Mouse (Mus musculus) forebrain, embryonic 11.5 days (tissue): ENCODE results near the gene Gfra1. TPM values are rescaled to one million over a fixed set of nuclear protein-coding genes. Genes with fewer than 3 reads are reported as not detected.

ENCODE experiments used
- ATAC-seq: fragments of 200-750 bp; cut with Nextera tagmentation; replicated peaks from 2 replicates; pipeline ENCODE4 v1.8.0; 2017; ENCODE audit warnings: moderate TSS enrichment; ENCODE audit not compliant: low FRiP score
- DNase-seq: peaks from one replicate; pipeline ENCODE4 v3.0.0-alpha.2; 2017; ENCODE audit warnings: low spot score
- H3K27ac ChIP-seq: fragments of 300-500 bp; sonication (generic); 2 replicates; pipeline ENCODE4 v1.5.1; 2014; ENCODE audit warnings: low read depth, low read length
- H3K27me3 ChIP-seq: fragments of 300-500 bp; sonication (generic); 2 replicates; pipeline ENCODE4 v1.6.1; 2014; ENCODE audit warnings: mild to moderate bottlenecking, low read length, mixed read lengths; ENCODE audit not compliant: control insufficient read depth, insufficient read depth
- H3K36me3 ChIP-seq: fragments of 300-500 bp; sonication (generic); 2 replicates; pipeline ENCODE4 v1.6.1; 2014; ENCODE audit warnings: mild to moderate bottlenecking, low read length, moderate library complexity, mixed read lengths; ENCODE audit not compliant: control insufficient read depth, insufficient read depth
- H3K4me1 ChIP-seq: fragments of 300-500 bp; sonication (generic); replicated peaks from 2 replicates; pipeline ENCODE4 v1.6.1; 2014; ENCODE audit warnings: low read length, mixed read lengths; ENCODE audit not compliant: control insufficient read depth, insufficient read depth
- H3K4me2 ChIP-seq: fragments of 300-500 bp; sonication (generic); 2 replicates; pipeline ENCODE4 v1.6.1; 2014; ENCODE audit warnings: low read depth, mild to moderate bottlenecking, low read length, moderate library complexity, mixed read lengths; ENCODE audit not compliant: severe bottlenecking
- H3K4me3 ChIP-seq: fragments of 300-500 bp; sonication (generic); 2 replicates; pipeline ENCODE4 v1.5.1; 2014; ENCODE audit warnings: low read depth, low read length
- H3K9ac ChIP-seq: fragments of 300-500 bp; sonication (generic); 2 replicates; pipeline ENCODE4 v1.6.1; 2014; ENCODE audit warnings: low read length
- H3K9me3 ChIP-seq: fragments of 300-500 bp; sonication (generic); 2 replicates; pipeline ENCODE4 v1.6.1; 2016; ENCODE audit warnings: low read length, mixed read lengths; ENCODE audit not compliant: control insufficient read depth
- WGBS: fragments of 180-500 bp; shearing (Covaris S2); extraction: QIAGEN DNeasy Blood & Tissue Kit; methylation state at CpG from one replicate; pipeline ENCODE4 v1.1.7; 2014; 5-methylcytosine and 5-hydroxymethylcytosine counted together
- polyA plus RNA-seq: library from polyadenylated mRNA; unstranded; fragments of >200 nt; fragmentation: Nextera tagmentation; extraction: Ambion mirVana; gene quantifications from 2 replicates; pipeline ENCODE4 v1.2.1, GENCODE M21; 2014

Gene Gfra1
- polyA plus RNA-seq, 1 experiment from 2014 or later = 9.6 TPM

GRCm38 (mm10) chr19:58452178-58452819 is 3.4 kb downstream of the Gfra1 start:
- H3K9ac ChIP-seq = no peak overlapping the region
- H3K4me3 ChIP-seq = no peak overlapping the region
- no peaks in the 10 kb centered on the region for H3K9me3 ChIP-seq
- ATAC-seq = no peak
- no peaks in the 10 kb centered on the region for H3K36me3 ChIP-seq
- H3K27me3 ChIP-seq = peaks cover 36% of the 10 kb centered on the region
- peaks cover 19% of the 10 kb centered on the region for H3K4me1 ChIP-seq
- 53% methylated on average over 8 of the region's 8 CpGs for WGBS
- no peak overlapping the region for H3K27ac ChIP-seq
- DNase-seq = no peak
- H3K4me2 ChIP-seq = no peak overlapping the region

- Histone ChIP-seq H3K27ac (no peak overlapping the region), H3K36me3 (no peaks in the 10 kb centered on the region), H3K9ac (no peak overlapping the region), H3K4me1 (peaks cover 14% of the 10 kb centered on the region), H3K4me3 (no peak overlapping the region), H3K9me3 (no peaks in the 10 kb centered on the region), H3K4me2 (no peak overlapping the region), H3K27me3 (peaks cover 29% of the 10 kb centered on the region)
- DNase-seq = no peak
- ATAC-seq = no peak
- WGBS = 61% methylated on average over 6 of the region's 6 CpGs
Observed at GRCm38 (mm10) chr19:58451323-58451722, 4.4 kb downstream of the Gfra1 start.

- WGBS = 62% methylated on average over 5 of the region's 5 CpGs
- DNase-seq (no peak), ATAC-seq (no peak)
Observed at GRCm38 (mm10) chr19:58450716-58451115, 5.0 kb downstream of the Gfra1 start.

GRCm38 (mm10) chr19:58442785-58443732 is 12.7 kb downstream of the Gfra1 start:
- Histone ChIP-seq H3K27me3 (no peaks in the 10 kb centered on the region), H3K9ac (no peak overlapping the region), H3K36me3 (no peaks in the 10 kb centered on the region), H3K4me3 (no peak overlapping the region), H3K9me3 (no peaks in the 10 kb centered on the region), H3K4me2 (no peak overlapping the region), H3K4me1 (peaks cover 4% of the 10 kb centered on the region; the same call in 1 of the 2 replicates), H3K27ac (peak overlapping the region; percentile 44; the same call in 1 of the 2 replicates)
- WGBS = 44% methylated on average over 10 of the region's 10 CpGs
- ATAC-seq (no peak), DNase-seq (no peak)

More at GRCm38 (mm10) chr19:58450716-58451115, 5.0 kb downstream of the Gfra1 start:
- Histone ChIP-seq H3K27ac (no peak overlapping the region), H3K36me3 (no peaks in the 10 kb centered on the region), H3K4me3 (no peak overlapping the region), H3K4me2 (no peak overlapping the region), H3K9ac (no peak overlapping the region), H3K4me1 (peaks cover 13% of the 10 kb centered on the region), H3K27me3 (peaks cover 29% of the 10 kb centered on the region), H3K9me3 (no peaks in the 10 kb centered on the region)

GRCm38 (mm10) chr19:58441785-58442184 is 13.9 kb downstream of the Gfra1 start:
- Histone ChIP-seq H3K27ac (no peak overlapping the region), H3K27me3 (peaks cover 2% of the 10 kb centered on the region; the same call in 1 of the 2 replicates), H3K9ac (no peak overlapping the region), H3K4me1 (peaks cover 8% of the 10 kb centered on the region; the same call in 1 of the 2 replicates), H3K9me3 (no peaks in the 10 kb centered on the region), H3K4me3 (no peak overlapping the region), H3K36me3 (no peaks in the 10 kb centered on the region), H3K4me2 (no peak overlapping the region)
- 64% methylated on average over 7 of the region's 7 CpGs for WGBS
- no peak for DNase-seq
- ATAC-seq = no peak

GRCm38 (mm10) chr19:58441246-58441645 is 14.5 kb downstream of the Gfra1 start:
- Histone ChIP-seq H3K9ac (no peak overlapping the region), H3K4me3 (no peak overlapping the region), H3K9me3 (no peaks in the 10 kb centered on the region), H3K36me3 (no peaks in the 10 kb centered on the region), H3K27ac (no peak overlapping the region), H3K4me1 (peaks cover 8% of the 10 kb centered on the region; the same call in 1 of the 2 replicates), H3K4me2 (no peak overlapping the region), H3K27me3 (peaks cover 2% of the 10 kb centered on the region; the same call in 1 of the 2 replicates)
- DNase-seq (no peak), ATAC-seq (no peak)
- WGBS = 90% methylated on average over 7 of the region's 7 CpGs

GRCm38 (mm10) chr19:58438762-58439161 is 16.9 kb downstream of the Gfra1 start:
- Histone ChIP-seq H3K9ac (no peak overlapping the region), H3K36me3 (no peaks in the 10 kb centered on the region), H3K9me3 (no peaks in the 10 kb centered on the region), H3K4me3 (no peak overlapping the region), H3K4me1 (peaks cover 8% of the 10 kb centered on the region; the same call in 1 of the 2 replicates), H3K4me2 (no peak overlapping the region), H3K27me3 (peaks cover 2% of the 10 kb centered on the region; the same call in 1 of the 2 replicates), H3K27ac (no peak overlapping the region)
- DNase-seq (no peak), ATAC-seq (no peak)
- 87% methylated on average over 4 of the region's 4 CpGs for WGBS

- no peak overlapping the region for H3K9ac ChIP-seq
- no peak overlapping the region for H3K4me3 ChIP-seq
- H3K27ac ChIP-seq = no peak overlapping the region
- H3K27me3 ChIP-seq = peaks cover 2% of the 10 kb centered on the region; the same call in 1 of the 2 replicates
- H3K36me3 ChIP-seq = no peaks in the 10 kb centered on the region
- DNase-seq = no peak
- no peak for ATAC-seq
- H3K4me2 ChIP-seq = no peak overlapping the region
- H3K4me1 ChIP-seq = peaks cover 4% of the 10 kb centered on the region; the same call in 1 of the 2 replicates
- WGBS = 63% methylated on average over 10 of the region's 10 CpGs
- no peaks in the 10 kb centered on the region for H3K9me3 ChIP-seq
Observed at GRCm38 (mm10) chr19:58437441-58438071, 18.2 kb downstream of the Gfra1 start.
